Mouse (Mus musculus) MEL (cell line): ENCODE measurements around the gene Edf1. TPM values are rescaled to one million over a fixed set of nuclear protein-coding genes. Genes with fewer than 3 reads are reported as not detected.

Source experiments
- DNase-seq: peaks from one replicate; pipeline ENCODE4 v3.0.0; 2011; ENCODE audit warnings: low read depth, low spot score
- H3K27ac ChIP-seq: 2 replicates; pipeline ENCODE4 v1.5.1; 2012; ENCODE audit warnings: low read depth, mild to moderate bottlenecking, control low read depth, low read length, moderate library complexity; ENCODE audit not compliant: control insufficient read depth
- H3K27me3 ChIP-seq, 2 experiments: fragments of 150-350 bp in 1 of 2; sonication (generic) in 1 of 2; 2 replicates each; pipeline ENCODE4 v1.6.1; 2012; ENCODE audit warnings: low read length in 2 of 2, mild to moderate bottlenecking in 2 of 2, improper control_type of control experiment in 1 of 2, moderate library complexity in 1 of 2; ENCODE audit not compliant: insufficient read depth in 2 of 2, control insufficient read depth in 1 of 2
- H3K36me3 ChIP-seq, 2 experiments: 2 replicates each; pipeline ENCODE4 v1.6.1; 2012 to 2014; ENCODE audit warnings: low read length in 2 of 2, improper control_type of control experiment in 1 of 2, inconsistent platforms in 1 of 2, mild to moderate bottlenecking in 1 of 2; ENCODE audit not compliant: insufficient read depth in 2 of 2, control insufficient read depth in 1 of 2
- H3K4me1 ChIP-seq, 2 experiments: fragments of 150-350 bp in 1 of 2; sonication (generic) in 1 of 2; 2 replicates each; pipeline ENCODE4 v1.6.1; 2012; ENCODE audit warnings: low read length in 2 of 2, improper control_type of control experiment in 1 of 2, mild to moderate bottlenecking in 1 of 2; ENCODE audit not compliant: insufficient read depth in 2 of 2, control insufficient read depth in 1 of 2
- H3K4me3 ChIP-seq, 2 experiments: fragments of 150-350 bp in 1 of 2; sonication (generic) in 1 of 2; 2 replicates each; pipeline ENCODE4 v1.5.1; 2012; ENCODE audit warnings: low read depth in 2 of 2, low read length in 2 of 2, mild to moderate bottlenecking in 2 of 2, moderate library complexity in 2 of 2, control low read depth in 1 of 2, improper control_type of control experiment in 1 of 2; ENCODE audit not compliant: control insufficient read depth in 1 of 2, insufficient read depth in 1 of 2
- H3K79me2 ChIP-seq: 2 replicates; pipeline ENCODE4 v1.6.1; 2012; ENCODE audit warnings: mild to moderate bottlenecking, low read length, moderate library complexity; ENCODE audit not compliant: control insufficient read depth, poor library complexity, insufficient read depth
- H3K9ac ChIP-seq: 2 replicates; pipeline ENCODE4 v1.6.1; 2012; ENCODE audit warnings: low read depth, mild to moderate bottlenecking, control low read depth, low read length, moderate library complexity; ENCODE audit not compliant: control insufficient read depth, poor library complexity, severe bottlenecking
- H3K9me3 ChIP-seq: fragments of 150-350 bp; sonication (generic); replicated peaks from 2 replicates; pipeline ENCODE4 v1.6.1; 2012; ENCODE audit warnings: mild to moderate bottlenecking, low read length, improper control_type of control experiment, moderate library complexity; ENCODE audit not compliant: insufficient read depth
- BHLHE40 ChIP-seq: IDR thresholded peaks from 2 replicates; pipeline ENCODE4 v1.6.1; 2012; ENCODE audit warnings: low read depth, mild to moderate bottlenecking, inconsistent platforms, low read length, improper control_type of control experiment, borderline replicate concordance
- CTCF ChIP-seq, 3 experiments: IDR thresholded peaks in 2 of 3; conservative IDR thresholded peaks in 1 of 3; 2 replicates each; pipeline ENCODE4 v1.5.1; 2011 to 2012; ENCODE audit warnings: low read length in 3 of 3, low read depth in 2 of 3, mild to moderate bottlenecking in 2 of 3, improper control_type of control experiment in 1 of 3, inconsistent platforms in 1 of 3, mixed read lengths in 1 of 3, moderate library complexity in 1 of 3; ENCODE audit not compliant: control insufficient read depth in 1 of 3, insufficient read depth in 1 of 3, poor library complexity in 1 of 3, severe bottlenecking in 1 of 3
- E2F4 ChIP-seq: IDR thresholded peaks from 2 replicates; pipeline ENCODE4 v1.6.1; 2011; ENCODE audit warnings: low read depth, low read length, improper control_type of control experiment, borderline replicate concordance
- ELF1 ChIP-seq: IDR thresholded peaks from 2 replicates; pipeline ENCODE4 v1.6.1; 2014; ENCODE audit warnings: low read depth, mild to moderate bottlenecking, inconsistent platforms, low read length, improper control_type of control experiment, moderate library complexity
- EP300 ChIP-seq, 2 experiments: IDR thresholded peaks; 2 replicates each; pipeline ENCODE4 v1.6.1; 2011; ENCODE audit warnings: improper control_type of control experiment in 2 of 2, low read length in 2 of 2, low read depth in 1 of 2, mild to moderate bottlenecking in 1 of 2
- ETS1 ChIP-seq: IDR thresholded peaks from 2 replicates; pipeline ENCODE4 v1.6.1; 2012; ENCODE audit warnings: low read depth, mild to moderate bottlenecking, inconsistent platforms, low read length, improper control_type of control experiment, moderate library complexity
- GATA1 ChIP-seq: IDR thresholded peaks from 2 replicates; pipeline ENCODE4 v1.6.1; 2011; ENCODE audit warnings: low read depth, low read length, improper control_type of control experiment
- HCFC1 ChIP-seq: IDR thresholded peaks from 2 replicates; pipeline ENCODE4 v1.6.1; 2012; ENCODE audit warnings: low read depth, mild to moderate bottlenecking, inconsistent platforms, low read length, improper control_type of control experiment, moderate library complexity
- JUND ChIP-seq: IDR thresholded peaks from 2 replicates; pipeline ENCODE4 v1.6.1; 2011; ENCODE audit warnings: low read depth, mild to moderate bottlenecking, improper control_type of control experiment, low read length
- KAT2A ChIP-seq: conservative IDR thresholded peaks from 2 replicates; pipeline ENCODE4 v1.6.1; 2012; ENCODE audit warnings: low read depth, low read length, improper control_type of control experiment, inconsistent platforms
- MAX ChIP-seq: IDR thresholded peaks from 2 replicates; pipeline ENCODE4 v1.6.1; 2011; ENCODE audit warnings: low read length, improper control_type of control experiment
- MAZ ChIP-seq: IDR thresholded peaks from 2 replicates; pipeline ENCODE4 v1.6.1; 2012; ENCODE audit warnings: low read depth, mild to moderate bottlenecking, inconsistent platforms, low read length, improper control_type of control experiment
- MEF2A ChIP-seq: IDR thresholded peaks from 2 replicates; pipeline ENCODE4 v1.6.1; 2014; ENCODE audit warnings: low read depth, mild to moderate bottlenecking, inconsistent platforms, low read length, improper control_type of control experiment; ENCODE audit not compliant: poor library complexity, insufficient replicate concordance, severe bottlenecking; ENCODE audit errors: extremely low read depth
- MXI1 ChIP-seq: IDR thresholded peaks from 2 replicates; pipeline ENCODE4 v1.6.1; 2011; ENCODE audit warnings: mild to moderate bottlenecking, low read depth, low read length, improper control_type of control experiment
- MYB ChIP-seq: IDR thresholded peaks from 2 replicates; pipeline ENCODE4 v1.6.1; 2011; ENCODE audit warnings: mild to moderate bottlenecking, low read depth, low read length, improper control_type of control experiment
- MYC ChIP-seq: IDR thresholded peaks from 2 replicates; pipeline ENCODE4 v1.6.1; 2011; ENCODE audit warnings: low read depth, mild to moderate bottlenecking, low read length, improper control_type of control experiment, moderate library complexity
- NELFE ChIP-seq: IDR thresholded peaks from 2 replicates; pipeline ENCODE4 v1.6.1; 2011; ENCODE audit warnings: low read depth, low read length, improper control_type of control experiment
- NRF1 ChIP-seq: IDR thresholded peaks from 2 replicates; pipeline ENCODE4 v1.6.1; 2014; ENCODE audit warnings: low read depth, mild to moderate bottlenecking, inconsistent platforms, low read length, improper control_type of control experiment, moderate library complexity; ENCODE audit not compliant: poor library complexity, insufficient read depth, severe bottlenecking
- POLR2A ChIP-seq, 2 experiments: IDR thresholded peaks; 2 replicates each; pipeline ENCODE4 v1.6.1; 2011 to 2012; ENCODE audit warnings: low read length in 2 of 2, mild to moderate bottlenecking in 2 of 2, control low read depth in 1 of 2, improper control_type of control experiment in 1 of 2, low read depth in 1 of 2, moderate library complexity in 1 of 2; ENCODE audit not compliant: control insufficient read depth in 1 of 2, insufficient read depth in 1 of 2, poor library complexity in 1 of 2
- POLR2AphosphoS2 ChIP-seq: IDR thresholded peaks from 2 replicates; pipeline ENCODE4 v1.6.1; 2011; ENCODE audit warnings: low read length, improper control_type of control experiment
- POLR2AphosphoS5 ChIP-seq: IDR thresholded peaks from 2 replicates; pipeline ENCODE4 v1.6.1; 2012; ENCODE audit warnings: low read depth, borderline replicate concordance, mild to moderate bottlenecking, inconsistent platforms, low read length, moderate library complexity, mixed read lengths
- SIN3A ChIP-seq: IDR thresholded peaks from 2 replicates; pipeline ENCODE4 v1.6.1; 2012; ENCODE audit warnings: low read length, improper control_type of control experiment, inconsistent platforms
- SMC3 ChIP-seq: IDR thresholded peaks from 2 replicates; pipeline ENCODE4 v1.6.1; 2011; ENCODE audit warnings: low read depth, low read length, improper control_type of control experiment
- TAL1 ChIP-seq: IDR thresholded peaks from 2 replicates; pipeline ENCODE4 v1.6.1; 2012; ENCODE audit warnings: mild to moderate bottlenecking, inconsistent platforms, low read length, moderate library complexity, mixed read lengths
- TBP ChIP-seq: IDR thresholded peaks from 2 replicates; pipeline ENCODE4 v1.8.0; 2011; ENCODE audit warnings: low read depth, low read length, improper control_type of control experiment
- TCF12 ChIP-seq: IDR thresholded peaks from 2 replicates; pipeline ENCODE4 v1.6.1; 2014; ENCODE audit warnings: low read depth, mild to moderate bottlenecking, inconsistent platforms, low read length, improper control_type of control experiment, moderate library complexity
- USF1 ChIP-seq: IDR thresholded peaks from 2 replicates; pipeline ENCODE4 v1.6.1; 2014; ENCODE audit warnings: low read depth, mild to moderate bottlenecking, inconsistent platforms, low read length, improper control_type of control experiment, moderate library complexity
- ZMIZ1 ChIP-seq: IDR thresholded peaks from 2 replicates; pipeline ENCODE4 v1.6.1; 2012; ENCODE audit warnings: low read depth, mild to moderate bottlenecking, inconsistent platforms, low read length, improper control_type of control experiment, moderate library complexity
- ZNF384 ChIP-seq: IDR thresholded peaks from 2 replicates; pipeline ENCODE4 v1.6.1; 2012; ENCODE audit warnings: low read depth, mild to moderate bottlenecking, inconsistent platforms, low read length, improper control_type of control experiment
- polyA plus RNA-seq, 2 experiments: library from polyadenylated mRNA; stranded (reverse) in 1 of 2; unstranded in 1 of 2; fragments of >175 nt in 1 of 2; fragments of >200 nt in 1 of 2; gene quantifications; 2 replicates each; pipeline versions ENCODE4 v1.2.1 to v1.2.4; 2012; ENCODE audit warnings: low replicate concordance in 2 of 2, low read depth in 1 of 2; ENCODE audit not compliant: insufficient read length in 2 of 2, insufficient read depth in 1 of 2, missing spikeins in 1 of 2
- total RNA-seq: library from RNA; depleted of rRNA; stranded (reverse); fragments of 300-350 nt; gene quantifications from 2 replicates; pipeline ENCODE4 v1.2.3, GENCODE M21; 2012

The Edf1 gene
- total and polyA plus RNA-seq, 3 experiments: 142 to 318 TPM; not detected in 1

- Histone ChIP-seq H3K4me1 (peaks cover 0 to 10% of the 10 kb centered on the region in 2 experiments; a peak in 1 of 4 replicates), H3K79me2 (peaks cover 7% of the 10 kb centered on the region), H3K4me3 (peak overlapping the region; percentile 60 to 81), H3K9me3 (no peaks in the 10 kb centered on the region), H3K36me3 (peaks cover 0 to 4% of the 10 kb centered on the region in 2 experiments; a peak in 1 of 4 replicates), H3K9ac (peak overlapping the region; percentile 71), H3K27ac (no peak overlapping the region), H3K27me3 (no peaks in the 10 kb centered on the region)
- DNase-seq: no peak
- no peak for TF ChIP-seq MYC
- no peak for TF ChIP-seq KAT2A
- TF ChIP-seq EP300 (IDR thresholded peaks at IDR 0.05; ENCODE audit: low read depth in 1 of 2, low read length in 2 of 2): no peak
- TF ChIP-seq ZMIZ1: no peak
- TF ChIP-seq MYB: no peak
- TF ChIP-seq E2F4: no peak
- TF ChIP-seq CTCF (IDR thresholded peaks at IDR 0.05 in 2 of 3, conservative IDR thresholded peaks at IDR 0.05 in 1 of 3; ENCODE audit: control insufficient read depth in 1 of 3, insufficient read depth in 1 of 3, low read depth in 2 of 3, low read length in 3 of 3, poor library complexity in 1 of 3, severe bottlenecking in 1 of 3): no peak
- TF ChIP-seq ZNF384: no peak
- no peak for TF ChIP-seq NELFE
- no peak for TF ChIP-seq POLR2AphosphoS2
- TF ChIP-seq MAZ: no peak
- TF ChIP-seq MXI1: no peak
- TF ChIP-seq TBP: no peak
- TF ChIP-seq GATA1: no peak
- TF ChIP-seq NRF1: no peak
- TF ChIP-seq, all 39 proteins: peak for 0
Observed at GRCm38 (mm10) chr2:25574136-25574535, 16.5 kb downstream of the Edf1 start.

DNA sequence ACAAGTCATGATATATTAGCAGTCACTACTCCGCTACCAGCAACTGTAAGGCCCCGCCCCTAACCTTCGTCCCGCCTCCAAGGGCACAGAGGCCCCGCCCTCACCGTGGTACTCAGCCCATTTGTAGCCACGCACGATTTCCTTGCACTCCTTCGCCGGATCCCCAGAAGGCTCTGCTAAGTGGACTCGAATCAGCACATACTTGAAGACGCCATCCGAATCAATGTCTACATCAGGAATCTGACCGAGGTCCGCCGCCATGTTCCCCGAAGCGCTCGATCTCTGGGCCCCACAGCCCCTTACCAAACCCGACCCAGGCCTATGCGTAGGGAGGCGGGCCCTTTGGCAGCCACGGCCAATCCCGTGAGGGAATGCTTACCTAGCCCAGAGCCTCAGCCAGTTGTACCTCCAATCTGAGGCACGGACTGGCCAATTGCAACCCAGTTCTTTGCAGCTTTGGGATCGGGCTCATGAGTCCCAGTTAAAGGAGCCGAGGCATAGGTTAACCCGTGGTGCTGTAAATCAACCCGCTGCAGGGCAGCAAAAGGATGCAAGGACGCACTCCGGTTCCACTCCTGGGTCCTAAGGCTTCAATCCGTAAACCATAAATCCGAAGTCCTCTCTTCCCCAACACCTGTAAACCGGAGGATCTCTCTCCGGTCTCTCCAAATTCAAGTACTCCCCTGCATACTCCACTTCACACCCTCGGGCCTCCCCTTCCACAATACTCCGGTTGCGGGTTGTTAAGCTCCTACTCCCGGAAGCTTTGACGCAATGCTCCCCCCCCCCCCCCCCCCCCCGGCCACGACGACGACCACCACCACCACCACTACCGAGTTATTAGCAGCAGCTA lies 17.2 kb downstream of the Edf1 start, which contains the start of the genes Mamdc4 and Phpt1:
Gene Mamdc4, minus strand, starts transcription at position 267 of the 853 bp plus-strand sequence.
Gene Phpt1, minus strand, starts transcription at position 646 of the 853 bp plus-strand sequence.
- H3K79me2 ChIP-seq: peaks cover 7% of the 10 kb centered on the region
- DNase-seq: peak; percentile 99
- peak within 1 kb of the TSS; percentile 87 for H3K27ac ChIP-seq
- peak within 1 kb of the TSS; percentile 60 to 81 for H3K4me3 ChIP-seq
- peaks cover 0 to 10% of the 10 kb centered on the region in 2 experiments; a peak in 1 of 4 replicates for H3K4me1 ChIP-seq
- H3K36me3 ChIP-seq: peaks cover 0 to 4% of the 10 kb centered on the region in 2 experiments; a peak in 1 of 4 replicates
- H3K9me3 ChIP-seq: no peaks in the 10 kb centered on the region
- H3K9ac ChIP-seq: peak within 1 kb of the TSS; percentile 73
- H3K27me3 ChIP-seq: no peaks in the 10 kb centered on the region
- TF ChIP-seq JUND (peak; percentile 59; the same call in 1 of the 2 replicates), POLR2AphosphoS2 (peak; percentile 87), NRF1 (peak; percentile 32; the same call in 1 of the 2 replicates), TBP (peak; percentile 92), SIN3A (peak; percentile 82), ELF1 (peak; percentile 30; the same call in 1 of the 2 replicates), MXI1 (peak; percentile 33; the same call in 1 of the 2 replicates), POLR2A (IDR thresholded peaks at IDR 0.05; ENCODE audit: control insufficient read depth in 1 of 2, insufficient read depth in 1 of 2, low read depth in 1 of 2, low read length in 2 of 2, poor library complexity in 1 of 2) (peak; percentile 44 to 91), MAX (no peak), ZMIZ1 (peak; percentile 72; the same call in 1 of the 2 replicates), SMC3 (no peak), HCFC1 (peak; percentile 89), MEF2A (no peak), NELFE (peak; percentile 84), MYC (peak; percentile 52; the same call in 1 of the 2 replicates), KAT2A (peak; percentile 66; the same call in 1 of the 2 replicates), MAZ (no peak), TAL1 (no peak), ETS1 (peak; percentile 8; the same call in 1 of the 2 replicates), TCF12 (0 out of 2 replicates have a peak, but pooled peaks have one; percentile 30), USF1 (0 out of 2 replicates have a peak, but pooled peaks have one; percentile 31), BHLHE40 (no peak), POLR2AphosphoS5 (no peak)
